Mouse (Mus musculus) megakaryocyte progenitor cell, adult 5-6 weeks (primary cell): Measurements from ENCODE around the gene Lrrc8b. TPM values are rescaled to one million over a fixed set of nuclear protein-coding genes. Genes with fewer than 3 reads are reported as not detected.

ENCODE experiments used
- ATAC-seq: replicated peaks from 2 replicates; pipeline ENCODE4 v1.8.0; 2016; ENCODE audit warnings: mild to moderate bottlenecking, moderate TSS enrichment, inconsistent platforms; ENCODE audit not compliant: poor library complexity
- total RNA-seq, 2 experiments: library from RNA; stranded (forward) in 1 of 2; stranded (reverse) in 1 of 2; fragments of 157-497, 149-512 nt in 1 of 2; fragments of 200-1000 nt in 1 of 2; gene quantifications; 2 replicates each; pipeline versions ENCODE4 v1.2.3 to v1.2.4; 2015 to 2017

The Lrrc8b gene
- total RNA-seq, 2 experiments from 2014 or later, result 8.0 to 20.5 TPM

DNA sequence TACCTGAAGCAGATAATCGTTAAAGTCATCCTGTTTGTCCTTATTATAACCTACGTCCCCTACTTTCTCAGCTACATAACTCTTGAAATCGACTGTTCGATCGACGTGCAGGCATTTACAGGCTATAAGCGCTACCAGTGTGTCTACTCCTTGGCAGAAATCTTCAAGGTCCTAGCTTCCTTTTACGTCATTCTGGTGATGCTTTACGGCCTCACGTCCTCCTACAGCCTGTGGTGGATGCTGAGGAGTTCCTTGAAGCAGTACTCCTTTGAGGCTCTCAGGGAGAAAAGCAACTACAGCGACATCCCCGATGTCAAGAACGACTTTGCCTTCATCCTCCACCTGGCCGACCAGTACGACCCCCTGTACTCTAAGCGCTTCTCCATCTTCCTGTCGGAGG is 65.0 kb downstream of the Lrrc8b start:
- no peak for ATAC-seq

DNA sequence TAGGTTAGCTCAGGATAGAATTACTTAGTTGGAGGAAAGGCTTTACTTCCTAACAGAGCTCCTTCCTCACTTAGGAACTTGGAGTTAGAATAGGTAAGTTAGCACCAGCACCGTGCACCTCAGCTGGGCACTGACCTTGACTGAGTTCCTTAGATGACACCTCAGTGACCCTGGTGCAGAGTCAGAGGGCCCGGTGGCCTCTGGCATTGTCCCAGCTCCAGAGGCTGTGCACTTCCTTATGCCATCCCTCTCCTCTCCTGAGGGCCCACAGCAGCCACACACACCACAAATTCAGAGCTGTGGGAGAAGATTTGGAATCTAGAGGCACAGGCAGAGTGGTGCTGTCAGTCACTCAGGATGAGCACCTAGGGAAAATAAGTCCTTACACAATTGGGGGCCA is 68.1 kb downstream of the Lrrc8b start:
- ATAC-seq, result no peak

- ATAC-seq, result no peak
Measured at GRCm38 (mm10) chr5:105484247-105484646, 68.7 kb downstream of the Lrrc8b start.

DNA sequence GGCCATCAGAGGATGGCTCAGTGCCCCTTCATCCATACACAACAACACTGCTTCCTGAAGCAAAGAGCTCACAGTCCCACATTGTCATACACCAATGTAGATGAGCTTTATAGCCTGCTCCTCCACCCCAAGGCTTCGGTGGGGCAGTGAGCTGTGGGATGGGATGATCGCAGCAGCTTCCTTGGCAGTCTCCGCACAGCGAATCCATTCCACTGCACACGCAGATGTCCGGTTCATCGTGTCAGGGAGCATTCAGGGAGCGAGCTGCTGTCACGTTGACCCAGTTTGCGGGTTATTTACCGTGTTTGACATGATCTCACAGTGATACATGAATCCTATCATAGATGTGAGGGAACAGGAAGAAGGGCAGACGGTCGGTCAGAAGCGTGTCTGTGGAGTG is 69.3 kb downstream of the Lrrc8b start:
- ATAC-seq, result no peak

DNA sequence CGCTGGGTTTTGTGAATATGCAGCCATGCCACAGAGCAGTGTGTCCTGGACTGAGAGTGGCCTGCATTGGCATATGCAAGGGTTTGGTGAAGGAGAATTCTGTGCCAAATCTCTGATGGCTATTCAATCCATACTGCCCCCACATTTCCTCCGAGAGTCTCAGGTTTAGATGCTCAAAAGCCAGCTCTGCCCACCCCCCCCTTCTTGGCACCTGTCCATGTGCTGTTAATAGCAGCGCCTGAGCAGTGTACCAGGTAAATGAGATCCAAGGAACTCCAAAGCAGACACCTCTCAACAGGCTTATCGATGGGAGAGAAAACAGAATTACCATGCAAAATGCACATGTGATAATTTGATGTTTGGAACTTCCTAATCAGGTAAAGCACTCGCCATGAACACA is 74.6 kb downstream of the Lrrc8b start:
- ATAC-seq, result no peak

GRCm38 (mm10) chr5:105491389-105491788 is 75.8 kb downstream of the Lrrc8b start:
- peak; percentile 51 for ATAC-seq

GRCm38 (mm10) chr5:105492367-105493246 is 77.0 kb downstream of the Lrrc8b start:
- peak; percentile 50 for ATAC-seq

DNA sequence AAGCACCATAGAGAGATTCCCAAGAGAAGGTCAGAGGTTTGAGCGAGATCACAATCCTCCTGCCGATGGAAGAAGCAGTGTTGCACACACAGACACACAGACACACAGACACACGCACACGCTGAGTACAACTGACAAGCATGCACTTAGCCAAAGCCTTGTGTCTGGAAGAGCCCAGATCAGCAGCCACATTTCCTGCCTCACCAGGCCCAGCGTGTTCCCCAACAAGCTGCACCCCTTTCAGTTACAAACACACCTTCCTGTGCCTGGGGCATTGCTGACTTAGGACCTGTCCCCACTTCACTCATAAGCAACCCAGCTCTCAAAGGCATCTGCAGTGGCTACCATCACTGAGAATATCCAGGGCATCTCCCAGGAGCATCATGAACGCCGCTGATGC is 77.8 kb downstream of the Lrrc8b start:
- ATAC-seq, result no peak

- ATAC-seq, result no peak
Measured at GRCm38 (mm10) chr5:105494246-105494917, 78.8 kb downstream of the Lrrc8b start.

GRCm38 (mm10) chr5:105494918-105495901 is 79.6 kb downstream of the Lrrc8b start:
- peak; percentile 83 for ATAC-seq

DNA sequence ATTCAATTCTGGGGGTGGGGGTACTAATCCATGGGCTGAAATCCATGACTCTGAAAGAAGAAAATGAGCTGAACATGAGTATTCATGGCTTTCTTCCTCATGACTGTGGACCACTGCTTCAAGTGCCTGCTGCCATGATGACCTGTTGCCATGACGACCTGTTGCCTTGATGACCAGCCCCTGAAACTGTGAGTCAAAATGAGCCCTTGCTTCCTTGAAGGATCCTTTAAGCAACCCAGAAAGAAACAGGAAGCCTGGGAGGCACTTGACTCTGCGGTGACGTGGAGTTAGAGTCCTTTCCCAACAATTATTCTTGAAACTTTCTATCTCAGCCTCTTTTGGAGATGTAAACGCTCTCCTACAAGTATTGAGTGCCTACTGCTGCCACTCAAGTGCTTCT is 80.6 kb downstream of the Lrrc8b start:
- ATAC-seq, result no peak; the same call in 1 of the 2 replicates

GRCm38 (mm10) chr5:105496586-105496985 is 81.0 kb downstream of the Lrrc8b start:
- ATAC-seq, result no peak

DNA sequence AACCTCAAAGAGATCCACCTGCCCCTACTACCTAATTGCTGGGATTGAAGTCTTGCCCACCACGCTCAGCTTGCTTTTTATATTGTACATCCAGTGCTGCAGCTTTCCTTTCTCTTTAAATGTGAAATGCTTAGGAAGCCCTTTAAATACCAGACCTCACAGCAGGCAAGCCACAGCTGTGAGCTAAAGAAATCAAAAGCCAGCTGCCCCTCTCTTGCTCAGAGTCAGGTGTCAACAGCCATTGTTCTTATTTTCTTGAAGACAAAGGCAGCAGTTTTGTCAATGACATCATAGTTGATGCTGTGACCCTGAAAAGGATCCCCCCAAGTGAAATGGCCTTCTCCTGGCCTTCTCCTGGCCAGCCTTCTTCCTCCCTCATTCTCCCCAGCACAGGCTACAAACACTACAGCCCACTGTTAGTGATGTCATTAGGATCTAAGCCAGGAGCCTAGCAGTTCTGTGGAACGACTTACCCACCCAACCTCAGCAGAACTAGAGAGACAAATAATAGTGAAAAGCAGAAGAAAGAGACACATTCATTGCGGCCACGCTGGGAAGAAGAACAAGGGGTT is 82.9 kb downstream of the Lrrc8b start:
- no peak for ATAC-seq

GRCm38 (mm10) chr5:105499396-105499795 is 83.8 kb downstream of the Lrrc8b start:
- ATAC-seq, result no peak

GRCm38 (mm10) chr5:105500132-105501121 is 84.9 kb downstream of the Lrrc8b start:
- ATAC-seq, result peak; percentile 70

- ATAC-seq, result no peak
Measured at GRCm38 (mm10) chr5:105501136-105501535, 85.6 kb downstream of the Lrrc8b start.

GRCm38 (mm10) chr5:105508813-105509212 is 93.2 kb downstream of the Lrrc8b start:
- no peak for ATAC-seq

- no peak for ATAC-seq
Measured at GRCm38 (mm10) chr5:105512297-105512696, 96.7 kb downstream of the Lrrc8b start.

- 0 out of 2 replicates have a peak, but pooled peaks have one; percentile 14 for ATAC-seq
Measured at GRCm38 (mm10) chr5:105515532-105515931, 100.0 kb downstream of the Lrrc8b start.
